Mouse (Mus musculus) midbrain, embryonic 14.5 days (tissue): ENCODE measurements at regions not wholly inside any gene's neighbourhood (a gene's known extent, or its start where the extent isn't known, plus 50 kb on each side); places are given as distances from the start of the nearest gene placed in this dataset.

Experiments
- ATAC-seq: fragments of 200-750 bp; cut with Nextera tagmentation; 2 replicates; pipeline ENCODE4 v1.8.0; 2017; ENCODE audit warnings: moderate number of reproducible peaks, moderate library complexity; ENCODE audit not compliant: low FRiP score, low TSS enrichment
- DNase-seq: peaks from one replicate; pipeline ENCODE4 v3.0.0-alpha.2; 2015
- H3K27ac ChIP-seq: fragments of 300-500 bp; sonication (generic); replicated peaks from 2 replicates; pipeline ENCODE4 v1.5.1; 2014; ENCODE audit warnings: mild to moderate bottlenecking, low read depth, low read length, moderate library complexity
- H3K27me3 ChIP-seq: fragments of 300-500 bp; sonication (generic); 2 replicates; pipeline ENCODE4 v1.6.1; 2014; ENCODE audit warnings: low read length, control low read depth, mixed read lengths; ENCODE audit not compliant: control insufficient read depth, insufficient read depth
- H3K36me3 ChIP-seq: fragments of 300-500 bp; sonication (generic); 2 replicates; pipeline ENCODE4 v1.6.1; 2014; ENCODE audit warnings: low read length, control low read depth; ENCODE audit not compliant: control insufficient read depth, insufficient read depth
- H3K4me1 ChIP-seq: fragments of 300-500 bp; sonication (generic); 2 replicates; pipeline ENCODE4 v1.6.1; 2014; ENCODE audit warnings: mild to moderate bottlenecking, antibody characterized with exemption, low read length, control low read depth; ENCODE audit not compliant: control insufficient read depth, insufficient read depth
- H3K4me2 ChIP-seq: fragments of 300-500 bp; sonication (generic); 2 replicates; pipeline ENCODE4 v1.6.1; 2014; ENCODE audit warnings: mild to moderate bottlenecking, low read length, moderate library complexity
- H3K4me3 ChIP-seq: fragments of 300-500 bp; sonication (generic); replicated peaks from 2 replicates; pipeline ENCODE4 v1.5.1; 2014; ENCODE audit warnings: low read depth, low read length
- H3K9ac ChIP-seq: fragments of 300-500 bp; sonication (generic); replicated peaks from 2 replicates; pipeline ENCODE4 v1.6.1; 2014; ENCODE audit warnings: mild to moderate bottlenecking, low read length, moderate library complexity
- H3K9me3 ChIP-seq: fragments of 300-500 bp; sonication (generic); 2 replicates; pipeline ENCODE4 v1.6.1; 2016; ENCODE audit warnings: low read length, control low read depth, mixed read lengths; ENCODE audit not compliant: control insufficient read depth
- WGBS: fragments of 180-500 bp; shearing (Covaris S2); extraction: QIAGEN DNeasy Blood & Tissue Kit; methylation state at CpG from one replicate; pipeline ENCODE4 v1.1.7; 2014; 5-methylcytosine and 5-hydroxymethylcytosine counted together

GRCm38 (mm10) chr13:106510435-106510834 lies 426.3 kb downstream of the Ipo11 start:
- Histone ChIP-seq H3K9me3 (no peaks in the 10 kb centered on the region), H3K27ac (no peak overlapping the region), H3K4me1 (no peaks in the 10 kb centered on the region), H3K4me3 (no peak overlapping the region), H3K27me3 (no peaks in the 10 kb centered on the region), H3K4me2 (no peak overlapping the region), H3K9ac (no peak overlapping the region), H3K36me3 (no peaks in the 10 kb centered on the region)
- 75% methylated on average over 6 of the region's 6 CpGs for WGBS
- DNase-seq (no peak), ATAC-seq (no peak)

- Histone ChIP-seq H3K4me2 (no peak overlapping the region), H3K9ac (no peak overlapping the region), H3K27ac (no peak overlapping the region), H3K4me1 (no peaks in the 10 kb centered on the region), H3K36me3 (no peaks in the 10 kb centered on the region), H3K27me3 (no peaks in the 10 kb centered on the region), H3K4me3 (no peak overlapping the region), H3K9me3 (no peaks in the 10 kb centered on the region)
- ATAC-seq (no peak), DNase-seq (no peak)
- 84% methylated on average over 6 of the region's 6 CpGs for WGBS
Measured at GRCm38 (mm10) chr13:106501273-106501672, 435.5 kb downstream of the Ipo11 start.

- Histone ChIP-seq H3K4me1 (no peaks in the 10 kb centered on the region), H3K4me3 (no peak overlapping the region), H3K36me3 (no peaks in the 10 kb centered on the region), H3K4me2 (no peak overlapping the region), H3K9ac (no peak overlapping the region), H3K27ac (no peak overlapping the region), H3K9me3 (no peaks in the 10 kb centered on the region), H3K27me3 (no peaks in the 10 kb centered on the region)
- no peak for ATAC-seq
- 88% methylated on average over 4 of the region's 4 CpGs for WGBS
- no peak for DNase-seq
Measured at GRCm38 (mm10) chr13:106471264-106471663, 465.5 kb downstream of the Ipo11 start.

GRCm38 (mm10) chr13:106454366-106454927 lies 482.3 kb downstream of the Ipo11 start:
- ATAC-seq (no peak), DNase-seq (peak; percentile 28)
- Histone ChIP-seq H3K4me1 (no peaks in the 10 kb centered on the region), H3K27me3 (no peaks in the 10 kb centered on the region), H3K4me3 (no peak overlapping the region), H3K9ac (no peak overlapping the region), H3K9me3 (no peaks in the 10 kb centered on the region), H3K4me2 (no peak overlapping the region), H3K27ac (no peak overlapping the region), H3K36me3 (no peaks in the 10 kb centered on the region)
- 71% methylated on average over 6 of the region's 6 CpGs for WGBS

- ATAC-seq (no peak), DNase-seq (no peak)
- 71% methylated on average over 3 of the region's 3 CpGs for WGBS
- Histone ChIP-seq H3K27me3 (no peaks in the 10 kb centered on the region), H3K9me3 (no peaks in the 10 kb centered on the region), H3K4me3 (no peak overlapping the region), H3K36me3 (no peaks in the 10 kb centered on the region), H3K27ac (no peak overlapping the region), H3K4me1 (no peaks in the 10 kb centered on the region), H3K9ac (no peak overlapping the region), H3K4me2 (no peak overlapping the region)
Measured at GRCm38 (mm10) chr13:106432165-106432564, 504.6 kb downstream of the Ipo11 start.

- ATAC-seq (no peak; the same call in 1 of the 2 replicates), DNase-seq (peak; percentile 30)
Measured at GRCm38 (mm10) chr13:106406608-106407038, 530.1 kb downstream of the Ipo11 start.

GRCm38 (mm10) chr13:106392642-106393041 lies 544.1 kb downstream of the Ipo11 start:
- Histone ChIP-seq H3K36me3 (no peaks in the 10 kb centered on the region), H3K4me3 (no peak overlapping the region), H3K27me3 (no peaks in the 10 kb centered on the region), H3K9me3 (no peaks in the 10 kb centered on the region), H3K4me1 (no peaks in the 10 kb centered on the region), H3K27ac (no peak overlapping the region), H3K9ac (no peak overlapping the region), H3K4me2 (no peak overlapping the region)
- WGBS = 87% methylated on average over 8 of the region's 8 CpGs
- ATAC-seq (no peak), DNase-seq (no peak)

More at GRCm38 (mm10) chr13:106406608-106407038, 530.1 kb downstream of the Ipo11 start:
- Histone ChIP-seq H3K27ac (no peak overlapping the region), H3K9ac (no peak overlapping the region), H3K36me3 (no peaks in the 10 kb centered on the region), H3K4me3 (no peak overlapping the region), H3K4me1 (peaks cover 2% of the 10 kb centered on the region; the same call in 1 of the 2 replicates), H3K4me2 (no peak overlapping the region), H3K27me3 (no peaks in the 10 kb centered on the region), H3K9me3 (no peaks in the 10 kb centered on the region)
- WGBS = 9% methylated on average over 1 of the region's 1 CpGs

- Histone ChIP-seq H3K36me3 (no peaks in the 10 kb centered on the region), H3K4me3 (no peak overlapping the region), H3K4me1 (no peaks in the 10 kb centered on the region), H3K9me3 (no peaks in the 10 kb centered on the region), H3K9ac (no peak overlapping the region), H3K27ac (no peak overlapping the region), H3K27me3 (no peaks in the 10 kb centered on the region), H3K4me2 (no peak overlapping the region)
- ATAC-seq (no peak), DNase-seq (no peak)
- WGBS = 74% methylated on average over 4 of the region's 4 CpGs
Measured at GRCm38 (mm10) chr13:106388634-106389033, 548.1 kb downstream of the Ipo11 start.

- H3K36me3 ChIP-seq = no peaks in the 10 kb centered on the region
- no peak overlapping the region for H3K4me2 ChIP-seq
- WGBS = 76% methylated on average over 7 of the region's 7 CpGs
- ATAC-seq (no peak), DNase-seq (no peak)
- no peaks in the 10 kb centered on the region for H3K27me3 ChIP-seq
- no peak overlapping the region for H3K27ac ChIP-seq
- no peak overlapping the region for H3K9ac ChIP-seq
- H3K4me3 ChIP-seq = no peak overlapping the region
- H3K9me3 ChIP-seq = no peaks in the 10 kb centered on the region
- no peaks in the 10 kb centered on the region for H3K4me1 ChIP-seq
Measured at GRCm38 (mm10) chr13:106367589-106367988, 569.2 kb downstream of the Ipo11 start.
